Mouse (Mus musculus): ENCODE measurements around the gene Ebf1. TPM values are rescaled to one million over a fixed set of nuclear protein-coding genes. Genes with fewer than 3 reads are reported as not detected.

The Ebf1 gene
- polyA plus RNA-seq, 1 experiment from 2014 or later, result 12.1 TPM

DNA sequence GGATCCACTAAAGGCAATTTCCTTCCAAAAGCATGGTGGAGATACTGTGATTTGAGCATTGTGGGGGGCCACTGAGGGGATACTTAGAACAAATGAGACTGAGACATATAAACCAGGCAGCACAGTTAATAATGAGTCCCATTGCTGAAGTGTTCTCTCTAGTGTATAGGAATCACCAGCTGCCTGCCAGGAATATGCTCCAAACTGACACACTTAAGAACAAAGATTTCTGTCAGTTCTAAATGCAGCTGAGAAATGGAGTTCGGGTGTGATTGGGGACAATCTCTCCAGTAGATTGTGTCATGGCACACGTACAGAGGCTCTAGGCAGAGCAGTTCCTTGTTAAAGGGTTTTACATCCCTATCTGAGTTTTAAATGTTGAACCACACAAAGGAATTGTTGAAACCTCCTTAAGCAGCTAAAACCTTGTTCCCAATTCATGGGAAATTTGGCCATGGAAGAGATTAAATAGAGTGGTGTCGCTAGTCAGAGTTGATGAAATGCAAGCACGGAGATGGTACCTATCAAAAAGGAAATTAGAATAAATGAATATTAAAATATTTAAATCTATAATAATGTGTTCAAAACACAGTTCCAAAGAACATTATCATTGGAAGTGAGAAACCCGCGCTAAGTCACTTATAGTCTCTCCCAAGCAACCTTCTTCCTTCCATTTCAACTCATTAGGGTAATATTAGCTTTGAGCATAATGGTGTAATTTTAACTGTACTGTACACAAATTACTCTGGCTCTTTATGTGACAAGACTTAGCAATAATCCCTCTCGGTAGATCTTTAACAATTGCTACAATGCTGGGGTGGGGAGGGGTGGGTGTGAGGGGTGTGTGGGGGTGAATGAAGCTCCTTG, 438.9 kb downstream of the Ebf1 start:
- Histone ChIP-seq H3K9ac (no peak overlapping the region), H3K27me3 (replicated peaks) (no peaks in the 10 kb centered on the region), H3K9me3 (no peaks in the 10 kb centered on the region), H3K4me1 (replicated peaks) (no peaks in the 10 kb centered on the region), H3K4me3 (replicated peaks) (no peak overlapping the region), H3K36me3 (no peaks in the 10 kb centered on the region), H3K27ac (no peak overlapping the region), H3K4me2 (replicated peaks) (no peak overlapping the region)
- 87% methylated on average over 7 of the region's 7 CpGs for WGBS
- ATAC-seq, result no peak

Other genes starting within 250 kb of the Ebf1 start
- gene Il12b, start 217.3 kb upstream of the Ebf1 start, polyA plus RNA-seq (2015; fragmentation: Nextera tagmentation; extraction: Ambion mirVana), result not detected in 2 replicates
- gene Ublcp1, start 146.8 kb upstream of the Ebf1 start, polyA plus RNA-seq (2015; fragmentation: Nextera tagmentation; extraction: Ambion mirVana), result 55.1 and 56.9 TPM in 2 replicates
- 52.1 and 54.8 TPM in 2 replicates for gene Rnf145, start 98.4 kb upstream of the Ebf1 start, polyA plus RNA-seq (2015; fragmentation: Nextera tagmentation; extraction: Ambion mirVana)

Data from intestine, embryonic 15.5 days (tissue).